Mouse (Mus musculus) lung, postnatal 0 days (tissue): ENCODE measurements at regions not wholly inside any gene's neighbourhood (a gene's known extent, or its start where the extent isn't known, plus 50 kb on each side); places are given as distances from the start of the nearest gene placed in this dataset.

Experiments
- CTCF ChIP-seq: IDR thresholded peaks from 2 replicates; pipeline ENCODE4 v1.5.1; 2016; ENCODE audit warnings: antibody characterized with exemption, mild to moderate bottlenecking
- EP300 ChIP-seq: IDR thresholded peaks from 2 replicates; pipeline ENCODE4 v1.6.1; 2016; ENCODE audit warnings: antibody characterized with exemption, mild to moderate bottlenecking, control low read depth

DNA sequence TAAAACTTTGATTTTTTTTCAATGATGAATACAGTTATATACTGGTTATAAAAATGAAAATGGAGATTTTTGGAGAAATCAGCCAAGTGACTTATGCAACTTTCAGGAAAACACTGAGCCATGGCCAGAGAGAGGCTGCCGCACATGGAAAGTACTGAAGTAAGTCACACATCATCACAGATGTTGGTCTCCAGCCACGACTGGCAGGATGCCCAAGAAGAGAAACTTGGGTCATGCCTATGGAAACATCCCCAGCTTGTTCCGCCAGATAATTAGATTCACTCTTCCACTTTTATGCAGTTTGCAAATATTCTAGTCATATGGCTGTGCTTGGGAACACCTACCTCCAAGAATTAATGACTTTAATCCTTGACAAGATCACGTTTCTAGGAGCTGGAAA, 544.8 kb upstream of the Id4 start:
- TF ChIP-seq CTCF = no peak
- TF ChIP-seq EP300 = no peak; the same call in 1 of the 2 replicates
